Mouse (Mus musculus): ENCODE results near the gene Hexim2. TPM values are rescaled to one million over a fixed set of nuclear protein-coding genes. Genes with fewer than 3 reads are reported as not detected.

Hexim2 gene
- polyA plus RNA-seq, 1 experiment from 2014 or later: 24.2 TPM

- 17% methylated on average over 10 of the region's 10 CpGs for WGBS
- no peak for DNase-seq (ENCODE audit: low spot score)
- Histone ChIP-seq H3K9me3 (ENCODE audit: control insufficient read depth, low read length) (no peaks in the 10 kb centered on the region), H3K4me3 (replicated peaks; ENCODE audit: low read length) (peak overlapping the region; percentile 22; the same call in 1 of the 2 replicates), H3K27ac (no peak overlapping the region), H3K36me3 (replicated peaks; ENCODE audit: control insufficient read depth, insufficient read depth) (no peaks in the 10 kb centered on the region), H3K4me2 (replicated peaks) (peak overlapping the region; percentile 50), H3K27me3 (ENCODE audit: control insufficient read depth, insufficient read depth, low read length) (peaks cover 34% of the 10 kb centered on the region), H3K4me1 (replicated peaks; ENCODE audit: control insufficient read depth, insufficient read depth, low read length) (peaks cover 7% of the 10 kb centered on the region; the same call in 1 of the 2 replicates), H3K9ac (no peak overlapping the region)
- no peak for ATAC-seq (ENCODE audit: low FRiP score)
Measured at GRCm38 (mm10) chr11:103111301-103111700, 20.9 kb upstream of the Hexim2 start.

- Histone ChIP-seq H3K4me3 (replicated peaks; ENCODE audit: low read length) (peak overlapping the region; percentile 22), H3K4me2 (replicated peaks) (peak overlapping the region; percentile 50), H3K27ac (no peak overlapping the region), H3K4me1 (replicated peaks; ENCODE audit: control insufficient read depth, insufficient read depth, low read length) (peaks cover 12% of the 10 kb centered on the region; the same call in 1 of the 2 replicates), H3K9me3 (ENCODE audit: control insufficient read depth, low read length) (no peaks in the 10 kb centered on the region), H3K36me3 (replicated peaks; ENCODE audit: control insufficient read depth, insufficient read depth) (no peaks in the 10 kb centered on the region), H3K27me3 (ENCODE audit: control insufficient read depth, insufficient read depth, low read length) (peaks cover 34% of the 10 kb centered on the region), H3K9ac (peak overlapping the region; percentile 28; the same call in 1 of the 2 replicates)
- DNase-seq (ENCODE audit: low spot score) (no peak), ATAC-seq (ENCODE audit: low FRiP score) (no peak)
- 1% methylated on average over 28 of the region's 28 CpGs for WGBS
Measured at GRCm38 (mm10) chr11:103111881-103112551, 20.2 kb upstream of the Hexim2 start.

GRCm38 (mm10) chr11:103112552-103112912 lies 19.7 kb upstream of the Hexim2 start:
- H3K9me3 ChIP-seq (ENCODE audit: control insufficient read depth, low read length): no peaks in the 10 kb centered on the region
- H3K27me3 ChIP-seq (ENCODE audit: control insufficient read depth, insufficient read depth, low read length): peaks cover 34% of the 10 kb centered on the region
- H3K9ac ChIP-seq: peak overlapping the region; percentile 28; the same call in 1 of the 2 replicates
- H3K4me3 ChIP-seq (replicated peaks; ENCODE audit: low read length): peak overlapping the region; percentile 22
- no peaks in the 10 kb centered on the region for H3K36me3 ChIP-seq (replicated peaks; ENCODE audit: control insufficient read depth, insufficient read depth)
- ATAC-seq (ENCODE audit: low FRiP score) (no peak), DNase-seq (ENCODE audit: low spot score) (no peak)
- WGBS: 9% methylated on average over 9 of the region's 9 CpGs
- H3K27ac ChIP-seq: no peak overlapping the region
- peak overlapping the region; percentile 50 for H3K4me2 ChIP-seq (replicated peaks)
- peaks cover 14% of the 10 kb centered on the region; the same call in 1 of the 2 replicates for H3K4me1 ChIP-seq (replicated peaks; ENCODE audit: control insufficient read depth, insufficient read depth, low read length)

GRCm38 (mm10) chr11:103113005-103113404 lies 19.2 kb upstream of the Hexim2 start:
- WGBS: 36% methylated on average over 12 of the region's 12 CpGs

GRCm38 (mm10) chr11:103113771-103114170 lies 18.5 kb upstream of the Hexim2 start:
- Histone ChIP-seq H3K36me3 (replicated peaks; ENCODE audit: control insufficient read depth, insufficient read depth) (no peaks in the 10 kb centered on the region), H3K4me3 (replicated peaks; ENCODE audit: low read length) (no peak overlapping the region), H3K9ac (no peak overlapping the region), H3K4me1 (replicated peaks; ENCODE audit: control insufficient read depth, insufficient read depth, low read length) (peaks cover 25% of the 10 kb centered on the region), H3K27me3 (ENCODE audit: control insufficient read depth, insufficient read depth, low read length) (peaks cover 34% of the 10 kb centered on the region), H3K4me2 (replicated peaks) (no peak overlapping the region), H3K27ac (no peak overlapping the region), H3K9me3 (ENCODE audit: control insufficient read depth, low read length) (no peaks in the 10 kb centered on the region)
- ATAC-seq (ENCODE audit: low FRiP score) (no peak), DNase-seq (ENCODE audit: low spot score) (no peak)
- WGBS: 83% methylated on average over 4 of the region's 4 CpGs

More at GRCm38 (mm10) chr11:103113005-103113404, 19.2 kb upstream of the Hexim2 start:
- Histone ChIP-seq H3K4me1 (replicated peaks; ENCODE audit: control insufficient read depth, insufficient read depth, low read length) (peaks cover 17% of the 10 kb centered on the region), H3K4me2 (replicated peaks) (peak overlapping the region; percentile 3; the same call in 1 of the 2 replicates), H3K36me3 (replicated peaks; ENCODE audit: control insufficient read depth, insufficient read depth) (no peaks in the 10 kb centered on the region), H3K27ac (no peak overlapping the region), H3K9ac (no peak overlapping the region; the same call in 1 of the 2 replicates), H3K9me3 (ENCODE audit: control insufficient read depth, low read length) (no peaks in the 10 kb centered on the region), H3K27me3 (ENCODE audit: control insufficient read depth, insufficient read depth, low read length) (peaks cover 34% of the 10 kb centered on the region), H3K4me3 (replicated peaks; ENCODE audit: low read length) (no peak overlapping the region)
- ATAC-seq (ENCODE audit: low FRiP score) (no peak), DNase-seq (ENCODE audit: low spot score) (no peak)

GRCm38 (mm10) chr11:103114270-103114943 lies 17.8 kb upstream of the Hexim2 start:
- Histone ChIP-seq H3K4me3 (replicated peaks; ENCODE audit: low read length) (peak overlapping the region; percentile 51), H3K9me3 (ENCODE audit: control insufficient read depth, low read length) (no peaks in the 10 kb centered on the region), H3K9ac (peak overlapping the region; percentile 79), H3K4me1 (replicated peaks; ENCODE audit: control insufficient read depth, insufficient read depth, low read length) (peaks cover 29% of the 10 kb centered on the region), H3K36me3 (replicated peaks; ENCODE audit: control insufficient read depth, insufficient read depth) (no peaks in the 10 kb centered on the region), H3K4me2 (replicated peaks) (peak overlapping the region; percentile 87), H3K27ac (peak overlapping the region; percentile 92), H3K27me3 (ENCODE audit: control insufficient read depth, insufficient read depth, low read length) (peaks cover 34% of the 10 kb centered on the region)
- ATAC-seq (ENCODE audit: low FRiP score) (no peak), DNase-seq (ENCODE audit: low spot score) (no peak)
- 88% methylated on average over 11 of the region's 11 CpGs for WGBS

- WGBS: under 1% methylated on average over 34 of the region's 34 CpGs
- Histone ChIP-seq H3K9me3 (ENCODE audit: control insufficient read depth, low read length) (no peaks in the 10 kb centered on the region), H3K36me3 (replicated peaks; ENCODE audit: control insufficient read depth, insufficient read depth) (no peaks in the 10 kb centered on the region), H3K4me1 (replicated peaks; ENCODE audit: control insufficient read depth, insufficient read depth, low read length) (peaks cover 29% of the 10 kb centered on the region), H3K4me2 (replicated peaks) (peak overlapping the region; percentile 87), H3K9ac (peak overlapping the region; percentile 79), H3K4me3 (replicated peaks; ENCODE audit: low read length) (peak overlapping the region; percentile 51), H3K27me3 (ENCODE audit: control insufficient read depth, insufficient read depth, low read length) (peaks cover 34% of the 10 kb centered on the region), H3K27ac (peak overlapping the region; percentile 92)
- peak; percentile 85 for DNase-seq (ENCODE audit: low spot score)
- peak; percentile 72 for ATAC-seq (ENCODE audit: low FRiP score)
Measured at GRCm38 (mm10) chr11:103115163-103116007, 16.8 kb upstream of the Hexim2 start.

GRCm38 (mm10) chr11:103116008-103116818 lies 16.0 kb upstream of the Hexim2 start, which contains the start of gene Hexim1:
Gene Hexim1, plus strand, starts transcription at chr11:103116231.
- Histone ChIP-seq H3K4me1 (replicated peaks; ENCODE audit: control insufficient read depth, insufficient read depth, low read length) (peaks cover 29% of the 10 kb centered on the region), H3K9ac (peak within 1 kb of the TSS; percentile 79), H3K9me3 (ENCODE audit: control insufficient read depth, low read length) (no peaks in the 10 kb centered on the region), H3K27ac (peak within 1 kb of the TSS; percentile 92), H3K4me2 (replicated peaks) (peak within 1 kb of the TSS; percentile 87), H3K4me3 (replicated peaks; ENCODE audit: low read length) (peak within 1 kb of the TSS; percentile 51), H3K36me3 (replicated peaks; ENCODE audit: control insufficient read depth, insufficient read depth) (no peaks in the 10 kb centered on the region), H3K27me3 (ENCODE audit: control insufficient read depth, insufficient read depth, low read length) (peaks cover 27% of the 10 kb centered on the region)
- ATAC-seq (ENCODE audit: low FRiP score): peak; percentile 95
- peak; percentile 99 for DNase-seq (ENCODE audit: low spot score)
- under 1% methylated on average over 52 of the region's 53 CpGs for WGBS

Data from hindbrain, embryonic 14.5 days (tissue).